8 mouse cellular contexts compared by ENCODE assay signal in genomic region chr5:139825947-139826346, GRCm38 (mm10). TPM values are rescaled to one million over a fixed set of nuclear protein-coding genes. Genes with fewer than 3 reads are reported as not detected.
A peak's percentile ranks its signal among the peaks of the same experiment; 100 is the strongest.
DNase-seq lines count a peak whose midpoint lies in the region; ATAC-seq and TF ChIP-seq lines count a peak whose summit lies in the region.

No protein-coding gene starts in this region.

- WGBS in cerebellum, adult 2 months: 34% methylated on average over 11 of the region's 11 CpGs
- 36% methylated on average over 11 of the region's 11 CpGs for WGBS in liver, embryonic 11.5 days
- 41% methylated on average over 11 of the region's 11 CpGs for WGBS in stomach, postnatal 0 days

- H3K27me3 ChIP-seq in cerebellum, adult 2 months (ENCODE audit: control insufficient read depth, insufficient read depth, low read length): no peaks in the 10 kb centered on the region
- H3K27me3 ChIP-seq in testis, adult 2 months (ENCODE audit: control insufficient read depth, insufficient read depth, low read length): no peaks in the 10 kb centered on the region
- H3K27me3 ChIP-seq in liver, embryonic 11.5 days (replicated peaks; ENCODE audit: control insufficient read depth, insufficient read depth, low read length): no peaks in the 10 kb centered on the region
- H3K27me3 ChIP-seq in stomach, postnatal 0 days (ENCODE audit: control insufficient read depth, insufficient read depth, low read length): no peaks in the 10 kb centered on the region

- H3K4me1 ChIP-seq in cerebellum, adult 2 months (ENCODE audit: control insufficient read depth, insufficient read depth, low read length): 0 out of 2 replicates have a peak, but pooled peaks cover 4% of the 10 kb centered on the region
- H3K4me1 ChIP-seq in testis, adult 2 months (ENCODE audit: control insufficient read depth, insufficient read depth, low read length): peaks cover 6% of the 10 kb centered on the region
- peaks cover 22% of the 10 kb centered on the region for H3K4me1 ChIP-seq in liver, embryonic 11.5 days (replicated peaks; ENCODE audit: control insufficient read depth, insufficient read depth, low read length)
- H3K4me1 ChIP-seq in stomach, postnatal 0 days (replicated peaks; ENCODE audit: control insufficient read depth, insufficient read depth): peaks cover 3% of the 10 kb centered on the region

- H3K4me3 ChIP-seq in cerebellum, adult 2 months (replicated peaks; ENCODE audit: insufficient read depth, low read depth, low read length): peak overlapping the region; percentile 88
- peak overlapping the region; percentile 89 for H3K4me3 ChIP-seq in testis, adult 2 months (ENCODE audit: control insufficient read depth, low read depth, low read length)
- H3K4me3 ChIP-seq in liver, embryonic 11.5 days (ENCODE audit: low read depth, low read length): peak overlapping the region; percentile 93
- peak overlapping the region; percentile 80 for H3K4me3 ChIP-seq in stomach, postnatal 0 days (ENCODE audit: low read depth, low read length)

- peak overlapping the region; percentile 86 for H3K9ac ChIP-seq in liver, embryonic 11.5 days (ENCODE audit: low read depth, low read length)
- H3K9ac ChIP-seq in stomach, postnatal 0 days (ENCODE audit: low read length): peak overlapping the region; percentile 87

- TF ChIP-seq EP300 in stomach, postnatal 0 days (optimal IDR thresholded peaks at IDR 0.05): no peak

- H3K36me3 ChIP-seq in testis, adult 2 months (ENCODE audit: control insufficient read depth, insufficient read depth, low read length): peaks cover 1% of the 10 kb centered on the region
- peaks cover 27% of the 10 kb centered on the region for H3K36me3 ChIP-seq in liver, embryonic 11.5 days (ENCODE audit: control insufficient read depth, insufficient read depth, low read length)
- H3K36me3 ChIP-seq in stomach, postnatal 0 days (ENCODE audit: control insufficient read depth, insufficient read depth, low read length): peaks cover 8% of the 10 kb centered on the region; the same call in 1 of the 2 replicates

- no peak for DNase-seq in cerebellum, adult 2 months
- DNase-seq in cerebellum, adult 8-10 months: no peak
- DNase-seq in testis, postnatal 14 days (ENCODE audit: low spot score): no peak
- DNase-seq in liver, embryonic 11.5 days (ENCODE audit: low spot score): no peak
- no peak for DNase-seq in stomach, postnatal 0 days (ENCODE audit: low spot score)
- DNase-seq in spleen, adult 18-20 months: no peak
- DNase-seq in retina, postnatal 1 day: no peak

- no peak for TF ChIP-seq POLR2A in cerebellum, adult 2 months (IDR thresholded peaks at IDR 0.05; ENCODE audit: borderline replicate concordance, insufficient read depth, low read length)
- no peak for TF ChIP-seq POLR2A in testis, adult 2 months (IDR thresholded peaks at IDR 0.05; ENCODE audit: control insufficient read depth, low read depth, low read length)

- no peaks in the 10 kb centered on the region for H3K9me3 ChIP-seq in liver, embryonic 11.5 days (ENCODE audit: control insufficient read depth, low read length)
- H3K9me3 ChIP-seq in stomach, postnatal 0 days (ENCODE audit: control insufficient read depth, low read length): no peaks in the 10 kb centered on the region

- no peak overlapping the region for H3K27ac ChIP-seq in cerebellum, adult 2 months (ENCODE audit: insufficient read depth, low read length)
- no peak overlapping the region for H3K27ac ChIP-seq in testis, adult 2 months (ENCODE audit: control insufficient read depth, insufficient read depth, low read depth, low read length)
- peak overlapping the region; percentile 60 for H3K27ac ChIP-seq in liver, embryonic 11.5 days (ENCODE audit: low read depth, low read length)
- H3K27ac ChIP-seq in stomach, postnatal 0 days (replicated peaks): no peak overlapping the region

- peak overlapping the region; percentile 97 for H3K4me2 ChIP-seq in liver, embryonic 11.5 days
- H3K4me2 ChIP-seq in stomach, postnatal 0 days (replicated peaks; ENCODE audit: low read depth): peak overlapping the region; percentile 67

- no peak for ATAC-seq in liver, embryonic 11.5 days (replicated peaks; ENCODE audit: low FRiP score)
- ATAC-seq in stomach, postnatal 0 days (ENCODE audit: low FRiP score, low TSS enrichment): no peak

- TF ChIP-seq CTCF in cerebellum, adult 2 months (IDR thresholded peaks at IDR 0.05; ENCODE audit: borderline replicate concordance, insufficient read depth, low read depth, low read length): no peak
- TF ChIP-seq CTCF in testis, adult 2 months (IDR thresholded peaks at IDR 0.05; ENCODE audit: control insufficient read depth, insufficient read depth, insufficient replicate concordance, low read depth, low read length): no peak
- TF ChIP-seq CTCF in stomach, postnatal 0 days (IDR thresholded peaks at IDR 0.05; ENCODE audit: low read depth): no peak

RNA-seq across cellular contexts. Expression of gene Gm26938, which starts 0.3 kb away (rescaled TPM):
- not detected in 2 replicates for polyA plus RNA-seq in cerebellum, adult 2 months (2012; rRNA removed)
- not detected in 2 replicates for polyA plus RNA-seq in testis, adult 2 months (2012; rRNA removed)
- not detected in 2 replicates for polyA plus RNA-seq in liver, embryonic 11.5 days (2014; fragmentation: Nextera tagmentation; extraction: Ambion mirVana)
- not detected in 2 replicates for polyA plus RNA-seq in stomach, postnatal 0 days (2015; fragmentation: Nextera tagmentation; extraction: Ambion mirVana)

RNA-seq across cellular contexts. Expression of gene Psmg3, which starts 0.7 kb away (rescaled TPM):
- polyA plus RNA-seq in cerebellum, adult 2 months (2012; rRNA removed): 33.9 and 36.3 TPM in 2 replicates
- polyA plus RNA-seq in testis, adult 2 months (2012; rRNA removed): 9.9 and 11.0 TPM in 2 replicates
- 112 and 124 TPM in 2 replicates for polyA plus RNA-seq in liver, embryonic 11.5 days (2014; fragmentation: Nextera tagmentation; extraction: Ambion mirVana)
- 50.6 and 51.0 TPM in 2 replicates for polyA plus RNA-seq in stomach, postnatal 0 days (2015; fragmentation: Nextera tagmentation; extraction: Ambion mirVana)

RNA-seq across cellular contexts. Expression of gene Tmem184a, which starts 6.2 kb away (rescaled TPM):
- 0.54 and 0.71 TPM in 2 replicates for polyA plus RNA-seq in cerebellum, adult 2 months (2012; rRNA removed)
- polyA plus RNA-seq in testis, adult 2 months (2012; rRNA removed): 138 and 204 TPM in 2 replicates
- polyA plus RNA-seq in liver, embryonic 11.5 days (2014; fragmentation: Nextera tagmentation; extraction: Ambion mirVana): 2.3 and 2.7 TPM in 2 replicates
- polyA plus RNA-seq in stomach, postnatal 0 days (2015; fragmentation: Nextera tagmentation; extraction: Ambion mirVana): 72.0 and 84.3 TPM in 2 replicates

RNA-seq across cellular contexts. Expression of gene Mafk, which starts 34.6 kb away (rescaled TPM):
- 6.8 and 7.8 TPM in 2 replicates for polyA plus RNA-seq in cerebellum, adult 2 months (2012; rRNA removed)
- polyA plus RNA-seq in testis, adult 2 months (2012; rRNA removed): 10.8 and 14.5 TPM in 2 replicates
- 30.4 and 35.1 TPM in 2 replicates for polyA plus RNA-seq in liver, embryonic 11.5 days (2014; fragmentation: Nextera tagmentation; extraction: Ambion mirVana)
- 19.4 TPM in 2 replicates for polyA plus RNA-seq in stomach, postnatal 0 days (2015; fragmentation: Nextera tagmentation; extraction: Ambion mirVana)

RNA-seq across cellular contexts. Expression of gene Ints1, which starts 50.5 kb away (rescaled TPM):
- polyA plus RNA-seq in cerebellum, adult 2 months (2012; rRNA removed): 64.4 and 70.8 TPM in 2 replicates
- 33.9 and 36.4 TPM in 2 replicates for polyA plus RNA-seq in testis, adult 2 months (2012; rRNA removed)
- 34.9 TPM in 2 replicates for polyA plus RNA-seq in liver, embryonic 11.5 days (2014; fragmentation: Nextera tagmentation; extraction: Ambion mirVana)
- 7.9 and 8.0 TPM in 2 replicates for polyA plus RNA-seq in stomach, postnatal 0 days (2015; fragmentation: Nextera tagmentation; extraction: Ambion mirVana)

Comparison
In these comparisons a context has a peak if more than half of its experiments do, and no peak if none do; other contexts are left out.
1. RNA of gene Tmem184a, which starts 6.2 kb away (polyA plus RNA-seq): 138 to 204 TPM in testis, adult 2 months and 72.0 to 84.3 TPM in stomach, postnatal 0 days; 2.3 to 2.7 TPM in liver, embryonic 11.5 days and 0.54 to 0.71 TPM in cerebellum, adult 2 months; every median in the first group is over 10 times any median in the second.
2. Peak in every context shown above with its lines, with median percentiles within 50 percentile points of each other: H3K4me3 ChIP-seq.